Mouse (Mus musculus): ENCODE measurements around the gene Ror2. TPM values are rescaled to one million over a fixed set of nuclear protein-coding genes. Genes with fewer than 3 reads are reported as not detected.
A peak's percentile ranks its signal among the peaks of the same experiment; 100 is the strongest.

Gene Ror2
- polyA plus RNA-seq, 1 experiment from 2014 or later: 6.9 TPM

DNA sequence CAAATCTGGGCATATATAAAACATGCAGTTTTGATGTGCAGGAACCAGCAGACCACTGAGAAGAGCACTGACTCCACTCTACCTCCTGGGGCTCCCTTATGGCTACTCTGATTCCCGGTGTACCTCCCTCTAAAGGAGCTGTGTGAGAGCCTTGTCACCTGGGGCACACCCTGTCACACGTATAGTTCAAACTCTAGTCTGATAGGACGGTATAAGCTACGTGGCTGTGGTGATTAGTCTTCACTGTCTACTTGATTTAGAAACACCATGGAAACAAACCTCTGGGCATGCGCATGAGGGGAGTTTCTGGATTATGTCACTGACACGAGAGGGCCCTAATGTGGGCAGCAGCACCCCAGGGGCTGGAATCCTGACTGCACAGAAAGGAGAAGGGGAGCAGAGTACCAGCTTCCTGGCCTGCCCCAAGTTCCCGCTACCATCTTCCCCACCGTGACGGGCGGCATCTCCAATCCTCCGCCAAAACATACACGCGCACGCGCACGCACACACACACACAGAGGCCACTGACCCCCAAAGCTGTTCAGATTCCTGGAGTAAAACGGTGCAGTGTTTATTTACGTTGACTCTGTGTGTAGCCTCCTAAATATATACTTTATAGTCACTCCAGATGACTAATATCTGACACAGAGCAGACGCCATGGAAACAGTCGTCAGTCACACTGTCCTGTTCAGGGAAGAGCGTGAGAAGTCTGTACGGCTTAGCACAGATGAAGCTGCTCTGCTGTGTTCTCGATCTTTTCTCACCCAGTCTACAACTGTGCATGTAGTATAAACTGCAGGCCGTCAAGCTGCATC, 37.1 kb downstream of the Ror2 start:
- Histone ChIP-seq H3K36me3 (ENCODE audit: control insufficient read depth, insufficient read depth, low read length) (no peaks in the 10 kb centered on the region), H3K27me3 (ENCODE audit: control insufficient read depth, insufficient read depth, low read length) (no peaks in the 10 kb centered on the region), H3K4me2 (replicated peaks; ENCODE audit: low read depth) (peak overlapping the region; percentile 50), H3K4me3 (ENCODE audit: low read depth, low read length) (peak overlapping the region; percentile 22), H3K27ac (replicated peaks) (peak overlapping the region; percentile 74), H3K4me1 (replicated peaks; ENCODE audit: control insufficient read depth, insufficient read depth) (no peaks in the 10 kb centered on the region), H3K9ac (ENCODE audit: low read length) (peak overlapping the region; percentile 18; the same call in 1 of the 2 replicates), H3K9me3 (ENCODE audit: control insufficient read depth, low read length) (no peaks in the 10 kb centered on the region)
- ATAC-seq (ENCODE audit: low FRiP score, low TSS enrichment) (peak; percentile 75), DNase-seq (ENCODE audit: low spot score) (peak; percentile 48)
- 41% methylated on average over 24 of the region's 24 CpGs for WGBS
- TF ChIP-seq EP300 (optimal IDR thresholded peaks at IDR 0.05) (no peak), CTCF (IDR thresholded peaks at IDR 0.05; ENCODE audit: low read depth) (no peak)

- 49% methylated on average over 6 of the region's 6 CpGs for WGBS
- TF ChIP-seq EP300 (optimal IDR thresholded peaks at IDR 0.05) (no peak), CTCF (IDR thresholded peaks at IDR 0.05; ENCODE audit: low read depth) (no peak)
- H3K4me3 ChIP-seq (ENCODE audit: low read depth, low read length): no peak overlapping the region
- H3K27me3 ChIP-seq (ENCODE audit: control insufficient read depth, insufficient read depth, low read length): no peaks in the 10 kb centered on the region
- H3K9ac ChIP-seq (ENCODE audit: low read length): no peak overlapping the region
- ATAC-seq (ENCODE audit: low FRiP score, low TSS enrichment) (no peak), DNase-seq (ENCODE audit: low spot score) (no peak)
- H3K36me3 ChIP-seq (ENCODE audit: control insufficient read depth, insufficient read depth, low read length): no peaks in the 10 kb centered on the region
- H3K4me1 ChIP-seq (replicated peaks; ENCODE audit: control insufficient read depth, insufficient read depth): no peaks in the 10 kb centered on the region
- 0 out of 2 replicates have a peak overlapping the region, but pooled peaks have one; percentile 13 for H3K27ac ChIP-seq (replicated peaks)
- H3K4me2 ChIP-seq (replicated peaks; ENCODE audit: low read depth): no peak overlapping the region
- no peaks in the 10 kb centered on the region for H3K9me3 ChIP-seq (ENCODE audit: control insufficient read depth, low read length)
These were observed 37.8 kb downstream of the Ror2 start for GRCm38 (mm10) chr13:53248080-53248479.

GRCm38 (mm10) chr13:53247175-53247574, 38.7 kb downstream of the Ror2 start:
- no peak overlapping the region for H3K9ac ChIP-seq (ENCODE audit: low read length)
- no peaks in the 10 kb centered on the region for H3K36me3 ChIP-seq (ENCODE audit: control insufficient read depth, insufficient read depth, low read length)
- TF ChIP-seq EP300 (optimal IDR thresholded peaks at IDR 0.05): no peak
- TF ChIP-seq CTCF (IDR thresholded peaks at IDR 0.05; ENCODE audit: low read depth): no peak
- H3K4me1 ChIP-seq (replicated peaks; ENCODE audit: control insufficient read depth, insufficient read depth): no peaks in the 10 kb centered on the region
- no peak overlapping the region for H3K4me2 ChIP-seq (replicated peaks; ENCODE audit: low read depth)
- no peak overlapping the region for H3K4me3 ChIP-seq (ENCODE audit: low read depth, low read length)
- no peak overlapping the region for H3K27ac ChIP-seq (replicated peaks)
- no peaks in the 10 kb centered on the region; the same call in 1 of the 2 replicates for H3K9me3 ChIP-seq (ENCODE audit: control insufficient read depth, low read length)
- H3K27me3 ChIP-seq (ENCODE audit: control insufficient read depth, insufficient read depth, low read length): no peaks in the 10 kb centered on the region
- 58% methylated on average over 6 of the region's 6 CpGs for WGBS
- peak; percentile 24; the same call in 1 of the 2 replicates for ATAC-seq (ENCODE audit: low FRiP score, low TSS enrichment)
- no peak for DNase-seq (ENCODE audit: low spot score)

GRCm38 (mm10) chr13:53244151-53244550, 41.8 kb downstream of the Ror2 start:
- Histone ChIP-seq H3K36me3 (ENCODE audit: control insufficient read depth, insufficient read depth, low read length) (no peaks in the 10 kb centered on the region), H3K4me1 (replicated peaks; ENCODE audit: control insufficient read depth, insufficient read depth) (no peaks in the 10 kb centered on the region), H3K4me2 (replicated peaks; ENCODE audit: low read depth) (no peak overlapping the region), H3K27me3 (ENCODE audit: control insufficient read depth, insufficient read depth, low read length) (no peaks in the 10 kb centered on the region), H3K4me3 (ENCODE audit: low read depth, low read length) (no peak overlapping the region), H3K9ac (ENCODE audit: low read length) (no peak overlapping the region), H3K9me3 (ENCODE audit: control insufficient read depth, low read length) (no peaks in the 10 kb centered on the region; the same call in 1 of the 2 replicates), H3K27ac (replicated peaks) (no peak overlapping the region)
- ATAC-seq (ENCODE audit: low FRiP score, low TSS enrichment) (no peak), DNase-seq (ENCODE audit: low spot score) (no peak)
- WGBS: 32% methylated on average over 8 of the region's 8 CpGs
- no peak for TF ChIP-seq CTCF (IDR thresholded peaks at IDR 0.05; ENCODE audit: low read depth)
- no peak for TF ChIP-seq EP300 (optimal IDR thresholded peaks at IDR 0.05)

DNA sequence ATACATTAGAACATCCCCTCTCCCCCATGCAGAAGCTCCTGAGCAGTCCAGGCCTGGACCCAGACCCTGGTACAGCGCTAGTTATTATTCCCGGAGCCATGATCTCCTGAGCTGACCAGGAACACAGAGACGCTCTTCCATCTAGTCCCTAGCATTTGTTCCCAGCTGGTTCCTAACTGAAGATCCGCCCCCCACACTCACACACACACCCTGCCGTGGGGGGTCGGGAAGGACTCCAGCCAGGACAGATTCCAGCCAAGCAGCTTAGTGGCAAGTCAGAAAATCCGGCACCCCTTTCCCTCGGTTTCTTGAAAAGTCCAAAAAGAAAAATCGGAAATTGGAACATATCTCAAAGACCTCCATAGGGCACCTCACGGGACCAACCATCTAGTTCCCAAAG, 48.5 kb downstream of the Ror2 start:
- no peaks in the 10 kb centered on the region for H3K27me3 ChIP-seq (ENCODE audit: control insufficient read depth, insufficient read depth, low read length)
- 54% methylated on average over 10 of the region's 10 CpGs for WGBS
- peaks cover 21% of the 10 kb centered on the region for H3K4me1 ChIP-seq (replicated peaks; ENCODE audit: control insufficient read depth, insufficient read depth)
- no peak overlapping the region for H3K4me3 ChIP-seq (ENCODE audit: low read depth, low read length)
- no peak for ATAC-seq (ENCODE audit: low FRiP score, low TSS enrichment)
- H3K9ac ChIP-seq (ENCODE audit: low read length): no peak overlapping the region
- H3K36me3 ChIP-seq (ENCODE audit: control insufficient read depth, insufficient read depth, low read length): no peaks in the 10 kb centered on the region
- H3K9me3 ChIP-seq (ENCODE audit: control insufficient read depth, low read length): no peaks in the 10 kb centered on the region; the same call in 1 of the 2 replicates
- peak overlapping the region; percentile 35; the same call in 1 of the 2 replicates for H3K27ac ChIP-seq (replicated peaks)
- H3K4me2 ChIP-seq (replicated peaks; ENCODE audit: low read depth): no peak overlapping the region
- TF ChIP-seq EP300 (optimal IDR thresholded peaks at IDR 0.05): no peak
- no peak for TF ChIP-seq CTCF (IDR thresholded peaks at IDR 0.05; ENCODE audit: low read depth)
- no peak for DNase-seq (ENCODE audit: low spot score)
